Mouse (Mus musculus): ENCODE data around the gene Scgb1a1.

Scgb1a1 gene

DNA sequence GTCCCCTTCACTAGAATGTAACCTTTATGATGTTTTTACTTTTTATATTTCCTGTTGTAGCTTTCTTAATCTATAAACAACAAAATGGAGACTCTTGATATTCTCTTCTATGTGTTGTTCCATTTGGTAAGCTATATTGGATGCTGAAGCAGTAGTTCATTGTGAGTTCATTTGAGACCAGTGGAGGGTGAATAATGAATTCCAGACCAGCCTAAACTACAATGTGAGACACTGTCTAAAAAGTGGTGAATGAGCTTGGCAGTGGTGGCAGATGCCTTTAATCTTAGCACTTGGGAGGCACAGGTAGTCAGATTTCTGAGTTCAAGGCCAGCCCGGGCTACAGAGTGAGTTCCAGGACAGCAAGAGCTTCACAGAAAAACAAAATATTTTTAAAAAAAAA lies 44.6 kb downstream of the Scgb1a1 start:
- DNase-seq (ENCODE audit: low read depth, low spot score), result no peak

DNA sequence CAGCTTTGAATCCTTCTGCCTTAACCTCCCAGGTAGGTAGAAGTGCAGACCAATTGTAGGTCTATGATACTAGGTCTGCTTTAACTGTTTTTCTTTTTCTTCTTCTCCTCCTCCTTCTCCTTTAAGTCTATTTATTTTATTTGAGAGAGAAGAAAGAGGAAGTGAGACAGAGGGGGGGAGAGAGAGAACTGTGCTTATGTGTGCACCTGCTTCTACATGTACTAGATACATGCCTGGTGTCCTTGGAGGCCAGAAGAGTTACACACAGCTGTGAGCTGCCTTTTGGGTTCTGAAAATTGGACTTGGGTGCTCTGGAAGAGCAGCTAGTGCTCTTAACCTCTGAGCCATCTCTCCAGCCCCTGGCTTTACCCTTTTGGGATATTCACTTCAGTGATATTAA lies 46.7 kb downstream of the Scgb1a1 start:
- DNase-seq (ENCODE audit: low read depth, low spot score), result no peak

DNA sequence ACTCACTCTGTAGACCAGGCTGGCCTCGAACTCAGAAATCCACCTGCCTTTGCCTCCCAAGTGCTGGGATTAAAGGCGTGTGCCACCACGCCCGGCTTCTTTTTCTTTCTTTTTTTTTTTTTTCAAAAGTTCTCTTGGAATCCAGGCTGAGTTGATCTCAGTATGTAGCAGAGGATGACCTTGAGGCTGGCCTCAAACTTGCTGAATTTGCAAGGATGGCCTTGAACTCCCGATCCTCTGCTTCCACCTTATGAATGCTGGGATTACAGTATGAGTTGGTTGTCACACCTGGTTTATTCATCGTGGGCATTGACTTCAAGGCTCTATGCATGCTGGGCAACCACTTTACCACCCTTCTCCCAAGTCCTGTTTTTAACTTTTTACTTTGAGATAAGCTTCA lies 47.1 kb downstream of the Scgb1a1 start:
- no peak for DNase-seq (ENCODE audit: low read depth, low spot score)

DNA sequence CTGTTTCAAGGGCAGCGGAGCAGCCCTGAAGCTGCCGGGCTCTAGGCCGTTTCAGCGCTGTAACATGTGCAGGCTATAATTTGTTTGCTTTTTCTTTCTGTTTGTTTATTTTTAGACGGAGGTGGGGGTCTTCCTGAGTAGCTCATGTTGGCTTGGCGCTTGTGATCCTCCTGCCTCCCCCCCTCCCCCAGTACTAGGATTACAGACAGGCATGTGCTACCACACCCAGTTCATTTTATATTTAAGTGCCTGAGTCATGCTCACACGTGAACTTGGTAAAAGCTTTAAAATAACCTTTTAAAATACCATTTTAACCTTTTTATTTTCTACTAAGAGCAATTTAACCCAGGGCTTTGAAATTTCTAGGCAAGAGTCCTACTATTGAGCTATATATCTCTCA lies 47.8 kb downstream of the Scgb1a1 start:
- no peak for DNase-seq (ENCODE audit: low read depth, low spot score)

DNA sequence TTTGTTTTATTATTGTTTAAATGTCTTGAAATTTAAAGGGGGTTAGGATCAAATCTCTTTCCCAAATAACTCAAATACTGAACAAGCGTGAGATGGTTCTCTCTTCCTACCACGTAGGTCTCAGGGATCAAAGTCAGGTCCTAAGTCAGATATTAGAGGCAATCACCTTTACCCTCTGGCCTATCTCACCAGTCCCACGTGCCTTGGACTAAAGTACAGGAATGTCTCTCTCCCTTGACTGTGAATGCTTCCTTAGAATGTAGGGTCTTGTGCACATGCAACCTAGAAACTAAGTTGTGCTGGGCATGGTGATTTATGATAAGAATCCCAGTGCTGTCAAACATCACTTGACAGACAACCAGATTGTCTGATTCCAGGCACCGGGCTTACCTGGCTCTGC lies 48.5 kb downstream of the Scgb1a1 start:
- DNase-seq (ENCODE audit: low read depth, low spot score), result no peak

DNA sequence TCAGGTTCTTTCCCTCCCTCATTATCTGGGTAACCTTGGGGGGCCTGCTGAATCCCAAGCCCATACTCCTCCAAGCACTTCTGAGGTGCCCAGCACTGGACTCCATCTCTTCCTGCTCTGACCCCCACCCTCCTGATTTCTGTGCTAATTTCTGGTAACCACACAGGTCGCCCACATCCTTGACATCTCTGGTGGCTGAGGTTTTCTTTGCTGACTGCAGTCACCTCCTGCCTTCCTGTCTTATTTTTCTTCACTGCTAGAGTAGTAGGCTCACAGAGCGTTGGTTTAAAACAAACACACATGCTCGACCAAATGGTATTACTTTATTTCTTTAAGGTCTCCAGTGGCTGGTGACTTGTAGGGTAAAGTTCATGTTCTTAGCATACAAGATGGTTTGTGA lies 49.6 kb downstream of the Scgb1a1 start:
- DNase-seq (ENCODE audit: low read depth, low spot score), result peak; percentile 77

DNA sequence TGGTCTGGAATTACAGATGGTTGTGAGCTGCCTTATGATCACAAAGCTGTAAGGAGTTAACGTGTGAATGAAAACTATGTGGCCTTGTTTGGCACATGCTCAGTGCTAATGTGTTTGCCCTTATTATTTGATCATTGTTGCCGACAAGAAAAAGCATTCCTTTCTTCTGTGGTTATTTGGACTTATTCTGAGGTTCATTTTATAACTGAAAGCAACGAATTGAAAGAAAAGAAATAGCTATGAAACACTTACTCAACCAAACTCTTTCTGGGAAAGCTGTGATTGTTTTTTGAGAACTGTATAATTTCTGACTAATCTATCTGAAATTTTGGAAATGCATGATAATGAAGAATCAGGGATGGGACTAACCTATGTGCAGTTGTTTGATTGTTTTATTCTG lies 52.7 kb downstream of the Scgb1a1 start:
- no peak for DNase-seq (ENCODE audit: low read depth, low spot score)

DNA sequence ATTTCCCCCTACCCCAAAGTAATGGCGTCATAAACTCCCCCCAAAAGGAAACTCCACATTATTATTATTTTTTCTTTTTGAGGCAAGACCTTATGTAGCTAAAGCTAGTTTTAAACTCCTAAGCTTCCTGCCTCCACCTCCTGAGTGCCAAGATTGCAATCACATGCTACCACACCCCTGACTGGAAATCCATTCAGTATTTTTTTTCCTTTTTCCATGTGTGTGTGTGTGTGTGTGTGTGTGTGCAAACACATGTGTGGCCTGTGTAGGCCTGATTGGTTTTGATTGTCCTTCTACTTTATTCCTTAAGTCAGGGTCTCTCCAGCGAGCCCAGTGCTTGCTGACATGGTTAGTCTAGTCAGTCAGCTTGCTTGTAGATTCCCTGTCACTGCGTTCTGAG lies 53.3 kb downstream of the Scgb1a1 start:
- no peak for DNase-seq (ENCODE audit: low read depth, low spot score)
